Mouse (Mus musculus): Measurements from ENCODE around the gene Nhp2. TPM values are rescaled to one million over a fixed set of nuclear protein-coding genes. Genes with fewer than 3 reads are reported as not detected.
"Not testable (repeated sequence)": the region's sequence is repeated elsewhere in the genome, so short reads cannot be mapped to it uniquely, and the experiment has no call there.

Nhp2 gene
- total and polyA plus RNA-seq, 2 experiments from 2014 or later = 60.3 to 88.4 TPM

DNA sequence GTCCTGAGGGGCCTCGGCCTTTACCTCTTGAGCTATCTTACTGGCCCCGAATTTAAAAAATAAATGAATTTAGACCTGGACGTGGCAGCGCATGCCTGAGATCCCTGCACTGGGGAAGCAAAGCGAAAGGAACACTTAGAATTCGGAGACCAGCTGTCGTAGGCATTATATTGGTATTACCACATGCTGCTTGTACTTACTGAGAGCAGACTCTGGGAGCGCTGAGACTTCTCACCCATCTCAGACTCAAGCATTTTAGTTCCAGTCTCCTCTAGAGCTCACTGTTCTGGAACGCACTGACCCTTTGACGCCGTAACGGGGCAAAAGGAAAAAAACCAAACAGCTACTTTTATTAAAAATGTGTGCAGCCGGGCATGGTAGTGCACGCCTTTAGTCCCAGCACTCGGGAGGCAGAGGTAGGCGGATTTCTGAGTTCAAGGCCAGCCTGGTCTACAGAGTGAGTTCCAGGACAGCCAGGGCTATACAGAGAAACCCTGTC is 42.4 kb downstream of the Nhp2 start:
- 69% methylated on average over 16 of the region's 16 CpGs for WGBS
- no peak for ATAC-seq (ENCODE audit: low FRiP score)
- no peak for TF ChIP-seq CTCF (IDR thresholded peaks at IDR 0.05)

DNA sequence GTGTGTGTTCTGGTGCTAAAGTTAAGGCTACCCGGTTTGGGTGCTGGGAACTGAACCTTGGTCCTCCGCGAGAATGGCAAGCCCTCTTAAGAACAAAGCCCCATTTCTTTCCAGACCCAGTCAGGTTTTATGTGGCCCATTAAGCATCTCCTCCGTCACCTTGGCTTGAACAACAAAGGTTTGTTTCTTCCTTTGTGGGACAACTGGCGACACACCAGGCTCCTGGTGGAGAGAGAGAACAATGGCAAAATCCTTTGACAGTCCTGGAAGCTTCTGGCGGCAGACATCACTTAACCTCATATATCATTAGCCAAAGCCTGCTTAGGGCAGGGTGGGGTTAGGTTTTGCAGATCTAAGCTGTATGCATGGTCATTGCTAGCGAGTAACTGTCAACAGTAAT is 43.1 kb downstream of the Nhp2 start:
- Histone ChIP-seq H3K4me2 (ENCODE audit: low read depth, low read length, poor library complexity, severe bottlenecking) (no peak overlapping the region), H3K4me1 (ENCODE audit: insufficient read depth, low read length) (no peaks in the 10 kb centered on the region), H3K9ac (replicated peaks; ENCODE audit: low read length, poor library complexity, severe bottlenecking) (no peak overlapping the region), H3K27ac (ENCODE audit: low read depth, low read length) (no peak overlapping the region), H3K36me3 (ENCODE audit: insufficient read depth, low read length) (no peaks in the 10 kb centered on the region), H3K4me3 (ENCODE audit: low read depth, low read length) (no peak overlapping the region), H3K27me3 (ENCODE audit: insufficient read depth, low read length) (no peaks in the 10 kb centered on the region), H3K9me3 (ENCODE audit: low read length) (no peaks in the 10 kb centered on the region)
- no peak for TF ChIP-seq CTCF (IDR thresholded peaks at IDR 0.05)
- ATAC-seq (ENCODE audit: low FRiP score) = no peak
- 78% methylated on average over 7 of the region's 7 CpGs for WGBS
- no peak for DNase-seq (ENCODE audit: low spot score)

More for the DNA sequence above, 42.4 kb downstream of the Nhp2 start:
- Histone ChIP-seq H3K4me2 (ENCODE audit: low read depth, low read length, poor library complexity, severe bottlenecking) (no peak overlapping the region), H3K27ac (ENCODE audit: low read depth, low read length) (no peak overlapping the region), H3K36me3 (ENCODE audit: insufficient read depth, low read length) (no peaks in the 10 kb centered on the region), H3K4me1 (ENCODE audit: insufficient read depth, low read length) (no peaks in the 10 kb centered on the region), H3K27me3 (ENCODE audit: insufficient read depth, low read length) (no peaks in the 10 kb centered on the region), H3K9ac (replicated peaks; ENCODE audit: low read length, poor library complexity, severe bottlenecking) (no peak overlapping the region), H3K4me3 (ENCODE audit: low read depth, low read length) (no peak overlapping the region), H3K9me3 (ENCODE audit: low read length) (no peaks in the 10 kb centered on the region)
- DNase-seq (ENCODE audit: low spot score) = no peak

DNA sequence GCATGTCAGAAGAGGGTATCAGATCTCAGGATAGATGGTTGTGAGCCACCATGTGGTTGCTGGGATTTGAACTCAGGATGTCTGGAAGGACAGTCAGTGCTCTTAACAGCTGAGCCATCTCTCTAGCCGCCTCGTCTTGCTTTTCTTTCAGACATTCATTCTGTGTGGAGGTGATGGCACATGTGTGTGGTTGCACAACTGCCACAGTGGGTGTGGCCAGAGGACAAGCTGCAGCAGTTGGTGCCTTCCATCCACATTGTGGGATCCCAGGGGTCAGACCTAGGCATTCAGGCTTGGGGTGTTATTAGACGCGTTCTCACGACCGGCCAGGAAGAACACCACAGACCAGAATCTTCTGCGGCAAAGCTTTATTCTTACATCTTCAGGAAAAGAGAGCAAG is 45.2 kb downstream of the Nhp2 start:
- not testable (repeated sequence) for H3K27ac ChIP-seq (ENCODE audit: low read depth, low read length); H3K4me3 ChIP-seq (ENCODE audit: low read depth, low read length)
- WGBS = 94% methylated on average over 7 of the region's 7 CpGs

DNA sequence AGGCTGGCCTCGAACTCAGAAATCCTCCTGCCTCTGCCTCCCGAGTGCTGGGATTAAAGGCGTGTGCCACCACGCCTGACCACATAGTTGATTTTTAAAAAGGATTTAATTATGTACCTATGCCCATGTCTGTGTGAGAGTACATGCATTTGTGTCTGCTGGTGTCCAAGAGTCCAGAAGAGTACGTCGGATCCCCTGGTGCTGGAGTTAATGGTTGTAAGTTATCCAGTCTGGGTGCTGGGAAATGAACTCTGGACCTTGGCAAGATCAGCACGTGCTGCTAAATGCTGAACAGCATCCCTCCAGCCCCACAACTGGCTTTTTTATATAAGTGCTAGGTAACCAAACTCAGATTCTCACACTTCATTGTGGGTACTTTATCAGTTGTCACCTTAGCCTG is 51.3 kb downstream of the Nhp2 start:
- Histone ChIP-seq H3K9ac (replicated peaks; ENCODE audit: low read length, poor library complexity, severe bottlenecking) (no peak overlapping the region), H3K36me3 (ENCODE audit: insufficient read depth, low read length) (no peaks in the 10 kb centered on the region), H3K9me3 (ENCODE audit: low read length) (no peaks in the 10 kb centered on the region), H3K27me3 (ENCODE audit: insufficient read depth, low read length) (no peaks in the 10 kb centered on the region), H3K27ac (ENCODE audit: low read depth, low read length) (no peak overlapping the region), H3K4me3 (ENCODE audit: low read depth, low read length) (no peak overlapping the region), H3K4me1 (ENCODE audit: insufficient read depth, low read length) (no peaks in the 10 kb centered on the region), H3K4me2 (ENCODE audit: low read depth, low read length, poor library complexity, severe bottlenecking) (no peak overlapping the region)
- no peak for DNase-seq (ENCODE audit: low spot score)
- ATAC-seq (ENCODE audit: low FRiP score) = no peak
- WGBS = 93% methylated on average over 7 of the region's 7 CpGs
- TF ChIP-seq CTCF (IDR thresholded peaks at IDR 0.05) = no peak

More for the DNA sequence above, 45.2 kb downstream of the Nhp2 start:
- not testable (repeated sequence) for H3K4me2 ChIP-seq (ENCODE audit: low read depth, low read length, poor library complexity, severe bottlenecking); H3K9ac ChIP-seq (replicated peaks; ENCODE audit: low read length, poor library complexity, severe bottlenecking); H3K27me3 ChIP-seq (ENCODE audit: insufficient read depth, low read length); DNase-seq (ENCODE audit: low spot score); H3K9me3 ChIP-seq (ENCODE audit: low read length); ATAC-seq (ENCODE audit: low FRiP score); H3K4me1 ChIP-seq (ENCODE audit: insufficient read depth, low read length); H3K36me3 ChIP-seq (ENCODE audit: insufficient read depth, low read length)

DNA sequence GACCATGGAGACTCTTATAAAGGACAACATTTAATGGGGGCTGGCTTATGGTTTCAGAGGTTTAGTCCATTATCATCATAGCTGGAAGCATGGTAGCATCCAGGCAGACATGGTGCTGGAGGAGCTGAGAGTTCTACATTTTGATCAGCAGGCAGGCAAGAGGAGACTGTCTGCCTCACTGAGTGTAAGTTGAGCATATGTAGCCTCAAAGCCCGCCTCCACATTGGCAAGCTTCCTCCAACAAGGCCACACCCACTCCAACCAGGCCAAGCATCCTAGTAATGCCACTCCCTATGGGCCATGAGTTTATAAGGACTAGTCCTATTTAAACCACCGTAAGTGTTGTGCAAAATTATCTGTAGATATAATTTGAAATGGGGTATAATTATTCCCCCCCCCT is 51.8 kb downstream of the Nhp2 start:
- Histone ChIP-seq H3K36me3 (ENCODE audit: insufficient read depth, low read length) (no peaks in the 10 kb centered on the region), H3K9me3 (ENCODE audit: low read length) (no peaks in the 10 kb centered on the region), H3K9ac (replicated peaks; ENCODE audit: low read length, poor library complexity, severe bottlenecking) (no peak overlapping the region), H3K4me3 (ENCODE audit: low read depth, low read length) (no peak overlapping the region), H3K4me2 (ENCODE audit: low read depth, low read length, poor library complexity, severe bottlenecking) (no peak overlapping the region), H3K27me3 (ENCODE audit: insufficient read depth, low read length) (no peaks in the 10 kb centered on the region), H3K27ac (ENCODE audit: low read depth, low read length) (no peak overlapping the region), H3K4me1 (ENCODE audit: insufficient read depth, low read length) (no peaks in the 10 kb centered on the region)
- no peak for ATAC-seq (ENCODE audit: low FRiP score)
- DNase-seq (ENCODE audit: low spot score) = no peak
- no peak for TF ChIP-seq CTCF (IDR thresholded peaks at IDR 0.05)
- WGBS = 80% methylated on average over 2 of the region's 2 CpGs

DNA sequence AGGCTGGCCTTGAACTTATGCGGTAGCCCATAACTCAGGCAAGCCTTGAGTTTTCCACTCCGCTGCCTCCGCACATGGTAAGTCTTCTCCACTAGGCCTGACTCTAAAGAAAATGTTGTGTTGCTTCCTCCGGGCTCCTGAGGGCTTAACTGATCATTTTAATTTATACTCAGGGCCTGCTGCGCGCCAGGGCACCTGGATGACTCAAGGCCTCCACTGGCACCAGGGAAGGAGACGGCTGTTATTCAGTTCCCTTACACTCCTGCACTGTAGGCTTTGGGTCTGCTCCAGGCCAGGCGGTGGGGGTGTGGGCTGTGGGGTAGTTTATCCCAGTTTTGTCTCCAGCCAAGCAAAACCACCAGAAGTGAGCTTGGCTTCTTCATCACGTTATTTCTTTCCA is 53.8 kb downstream of the Nhp2 start:
- no peak for TF ChIP-seq CTCF (IDR thresholded peaks at IDR 0.05)
- no peak for ATAC-seq (ENCODE audit: low FRiP score)

More for the DNA sequence above, 53.8 kb downstream of the Nhp2 start:
- Histone ChIP-seq H3K9ac (replicated peaks; ENCODE audit: low read length, poor library complexity, severe bottlenecking) (no peak overlapping the region), H3K9me3 (ENCODE audit: low read length) (no peaks in the 10 kb centered on the region), H3K4me3 (ENCODE audit: low read depth, low read length) (no peak overlapping the region), H3K4me1 (ENCODE audit: insufficient read depth, low read length) (no peaks in the 10 kb centered on the region), H3K4me2 (ENCODE audit: low read depth, low read length, poor library complexity, severe bottlenecking) (no peak overlapping the region), H3K27ac (ENCODE audit: low read depth, low read length) (no peak overlapping the region), H3K27me3 (ENCODE audit: insufficient read depth, low read length) (no peaks in the 10 kb centered on the region), H3K36me3 (ENCODE audit: insufficient read depth, low read length) (no peaks in the 10 kb centered on the region)
- DNase-seq (ENCODE audit: low spot score) = no peak
- WGBS = 88% methylated on average over 9 of the region's 9 CpGs

Other genes with a start within 250 kb of the Nhp2 start
- gene Phykpl, start 35.0 kb upstream of the Nhp2 start, total RNA-seq (2014; rRNA removed) = 6.6 and 7.5 TPM in 2 replicates
- gene Phykpl, start 35.0 kb upstream of the Nhp2 start, polyA plus RNA-seq (2015; fragmentation: Nextera tagmentation; extraction: Ambion mirVana) = 5.9 and 6.9 TPM in 2 replicates
- 239 and 245 TPM in 2 replicates for gene Hnrnpab, start 12.9 kb upstream of the Nhp2 start, total RNA-seq (2014; rRNA removed)
- gene Hnrnpab, start 12.9 kb upstream of the Nhp2 start, polyA plus RNA-seq (2015; fragmentation: Nextera tagmentation; extraction: Ambion mirVana) = 191 and 220 TPM in 2 replicates
- gene Rmnd5b, start 16.2 kb downstream of the Nhp2 start, total RNA-seq (2014; rRNA removed) = 70.1 and 93.9 TPM in 2 replicates
- 66.0 and 72.7 TPM in 2 replicates for gene Rmnd5b, start 16.2 kb downstream of the Nhp2 start, polyA plus RNA-seq (2015; fragmentation: Nextera tagmentation; extraction: Ambion mirVana)
- gene N4bp3, start 31.1 kb downstream of the Nhp2 start, total RNA-seq (2014; rRNA removed) = 36.7 and 41.2 TPM in 2 replicates
- gene N4bp3, start 31.1 kb downstream of the Nhp2 start, polyA plus RNA-seq (2015; fragmentation: Nextera tagmentation; extraction: Ambion mirVana) = 24.7 and 26.8 TPM in 2 replicates
- 1.0 and 1.4 TPM in 2 replicates for gene D930048N14Rik, start 31.2 kb downstream of the Nhp2 start, total RNA-seq (2014; rRNA removed)
- 1.2 and 1.3 TPM in 2 replicates for gene D930048N14Rik, start 31.2 kb downstream of the Nhp2 start, polyA plus RNA-seq (2015; fragmentation: Nextera tagmentation; extraction: Ambion mirVana)
- 22.7 and 31.8 TPM in 2 replicates for gene 0610009B22Rik, start 69.1 kb downstream of the Nhp2 start, total RNA-seq (2014; rRNA removed)
- 81.9 and 83.4 TPM in 2 replicates for gene 0610009B22Rik, start 69.1 kb downstream of the Nhp2 start, polyA plus RNA-seq (2015; fragmentation: Nextera tagmentation; extraction: Ambion mirVana)
- gene Sec24a, start 143.9 kb downstream of the Nhp2 start, total RNA-seq (2014; rRNA removed) = 15.9 and 16.7 TPM in 2 replicates
- 10.5 and 12.5 TPM in 2 replicates for gene Sec24a, start 143.9 kb downstream of the Nhp2 start, polyA plus RNA-seq (2015; fragmentation: Nextera tagmentation; extraction: Ambion mirVana)
- gene Sar1b, start 144.0 kb downstream of the Nhp2 start, total RNA-seq (2014; rRNA removed) = 115 TPM in 2 replicates
- 230 and 239 TPM in 2 replicates for gene Sar1b, start 144.0 kb downstream of the Nhp2 start, polyA plus RNA-seq (2015; fragmentation: Nextera tagmentation; extraction: Ambion mirVana)
- 3.6 and 3.7 TPM in 2 replicates for gene Jade2, start 237.9 kb downstream of the Nhp2 start, total RNA-seq (2014; rRNA removed)
- 0.95 and 0.98 TPM in 2 replicates for gene Jade2, start 237.9 kb downstream of the Nhp2 start, polyA plus RNA-seq (2015; fragmentation: Nextera tagmentation; extraction: Ambion mirVana)

All from midbrain, postnatal 0 days (tissue).